Mouse (Mus musculus) liver, embryonic 12.5 days (tissue): ENCODE measurements around the gene Gm1673. TPM values are rescaled to one million over a fixed set of nuclear protein-coding genes. Genes with fewer than 3 reads are reported as not detected.

Experiments
- ATAC-seq: fragments of 200-750 bp; cut with Nextera tagmentation; 2 replicates; pipeline ENCODE4 v1.8.0; 2017; ENCODE audit warnings: moderate number of reproducible peaks, mild to moderate bottlenecking, moderate library complexity
- H3K27ac ChIP-seq: fragments of 300-500 bp; sonication (generic); 2 replicates; pipeline ENCODE4 v1.5.1; 2016; ENCODE audit warnings: mild to moderate bottlenecking
- H3K27me3 ChIP-seq: fragments of 300-500 bp; sonication (generic); replicated peaks from 2 replicates; pipeline ENCODE4 v1.6.1; 2016; ENCODE audit warnings: mild to moderate bottlenecking, moderate library complexity
- H3K36me3 ChIP-seq: fragments of 300-500 bp; sonication (generic); 2 replicates; pipeline ENCODE4 v1.6.1; 2016; ENCODE audit warnings: mild to moderate bottlenecking, moderate library complexity
- H3K4me1 ChIP-seq: fragments of 300-500 bp; sonication (generic); 2 replicates; pipeline ENCODE4 v1.6.1; 2016
- H3K4me2 ChIP-seq: fragments of 300-500 bp; sonication (generic); 2 replicates; pipeline ENCODE4 v1.6.1; 2016; ENCODE audit warnings: mild to moderate bottlenecking, moderate library complexity
- H3K4me3 ChIP-seq: fragments of 300-500 bp; sonication (generic); 2 replicates; pipeline ENCODE4 v1.5.1; 2016; ENCODE audit warnings: mild to moderate bottlenecking, moderate library complexity
- H3K9ac ChIP-seq: fragments of 300-500 bp; sonication (generic); 2 replicates; pipeline ENCODE4 v1.6.1; 2016; ENCODE audit warnings: mild to moderate bottlenecking, moderate library complexity
- H3K9me3 ChIP-seq: fragments of 300-500 bp; sonication (generic); replicated peaks from 2 replicates; pipeline ENCODE4 v1.6.1; 2016; ENCODE audit warnings: mild to moderate bottlenecking, moderate library complexity
- WGBS: fragments of 180-500 bp; shearing (Covaris S2); methylation state at CpG from one replicate; pipeline ENCODE4 v1.1.7; 2016; ENCODE audit not compliant: insufficient replicate concordance; 5-methylcytosine and 5-hydroxymethylcytosine counted together
- polyA plus RNA-seq: library from polyadenylated mRNA; unstranded; fragments of >200 nt; fragmentation: Nextera tagmentation; extraction: Ambion mirVana; gene quantifications from 2 replicates; pipeline ENCODE4 v1.2.1, GENCODE M21; 2016

Gm1673 gene
- polyA plus RNA-seq, 1 experiment from 2014 or later, result 11.6 TPM

GRCm38 (mm10) chr5:33999466-34000090, 16.3 kb downstream of the Gm1673 start:
- Histone ChIP-seq H3K4me2 (no peak overlapping the region), H3K4me1 (peaks cover 8% of the 10 kb centered on the region; the same call in 1 of the 2 replicates), H3K36me3 (no peaks in the 10 kb centered on the region), H3K9ac (no peak overlapping the region), H3K9me3 (no peaks in the 10 kb centered on the region), H3K4me3 (no peak overlapping the region), H3K27me3 (peaks cover 69% of the 10 kb centered on the region), H3K27ac (no peak overlapping the region)
- ATAC-seq, result no peak
- WGBS, result 54% methylated on average over 6 of the region's 6 CpGs

GRCm38 (mm10) chr5:34000809-34001208, 17.6 kb downstream of the Gm1673 start:
- no peak for ATAC-seq
- Histone ChIP-seq H3K27me3 (peaks cover 57% of the 10 kb centered on the region), H3K4me1 (peaks cover 8% of the 10 kb centered on the region; the same call in 1 of the 2 replicates), H3K4me3 (no peak overlapping the region), H3K4me2 (no peak overlapping the region), H3K27ac (no peak overlapping the region), H3K36me3 (no peaks in the 10 kb centered on the region), H3K9ac (no peak overlapping the region), H3K9me3 (no peaks in the 10 kb centered on the region)
- WGBS, result 85% methylated on average over 25 of the region's 25 CpGs

GRCm38 (mm10) chr5:34001401-34001800, 18.2 kb downstream of the Gm1673 start:
- H3K4me1 ChIP-seq, result peaks cover 8% of the 10 kb centered on the region; the same call in 1 of the 2 replicates
- H3K4me3 ChIP-seq, result no peak overlapping the region
- ATAC-seq, result no peak
- H3K9me3 ChIP-seq, result no peaks in the 10 kb centered on the region
- H3K9ac ChIP-seq, result no peak overlapping the region
- H3K27ac ChIP-seq, result no peak overlapping the region
- no peak overlapping the region for H3K4me2 ChIP-seq
- H3K27me3 ChIP-seq, result peaks cover 51% of the 10 kb centered on the region
- H3K36me3 ChIP-seq, result no peaks in the 10 kb centered on the region
- 78% methylated on average over 1 of the region's 1 CpGs for WGBS

- H3K9me3 ChIP-seq, result no peaks in the 10 kb centered on the region
- peaks cover 41% of the 10 kb centered on the region for H3K27me3 ChIP-seq
- no peak overlapping the region for H3K4me3 ChIP-seq
- H3K36me3 ChIP-seq, result no peaks in the 10 kb centered on the region
- WGBS, result 81% methylated on average over 4 of the region's 4 CpGs
- no peak overlapping the region for H3K9ac ChIP-seq
- ATAC-seq, result no peak
- H3K4me2 ChIP-seq, result no peak overlapping the region
- no peaks in the 10 kb centered on the region for H3K4me1 ChIP-seq
- no peak overlapping the region for H3K27ac ChIP-seq
These were observed 19.4 kb downstream of the Gm1673 start for GRCm38 (mm10) chr5:34002636-34003035.

GRCm38 (mm10) chr5:34004618-34005017, 21.4 kb downstream of the Gm1673 start:
- Histone ChIP-seq H3K4me2 (no peak overlapping the region), H3K27me3 (peaks cover 32% of the 10 kb centered on the region), H3K4me1 (no peaks in the 10 kb centered on the region), H3K9ac (no peak overlapping the region), H3K4me3 (no peak overlapping the region), H3K27ac (no peak overlapping the region), H3K36me3 (no peaks in the 10 kb centered on the region), H3K9me3 (no peaks in the 10 kb centered on the region)
- WGBS, result 56% methylated on average over 5 of the region's 5 CpGs
- ATAC-seq, result no peak

GRCm38 (mm10) chr5:34006832-34007231, 23.6 kb downstream of the Gm1673 start:
- WGBS, result 66% methylated on average over 4 of the region's 4 CpGs
- no peak for ATAC-seq
- peaks cover 21% of the 10 kb centered on the region; the same call in 1 of the 2 replicates for H3K27me3 ChIP-seq

GRCm38 (mm10) chr5:34007392-34007941, 24.2 kb downstream of the Gm1673 start:
- H3K4me3 ChIP-seq, result no peak overlapping the region
- no peaks in the 10 kb centered on the region for H3K9me3 ChIP-seq
- no peaks in the 10 kb centered on the region for H3K36me3 ChIP-seq
- H3K4me1 ChIP-seq, result no peaks in the 10 kb centered on the region
- ATAC-seq, result no peak
- no peak overlapping the region for H3K27ac ChIP-seq
- no peak overlapping the region for H3K4me2 ChIP-seq
- peaks cover 21% of the 10 kb centered on the region; the same call in 1 of the 2 replicates for H3K27me3 ChIP-seq
- 55% methylated on average over 4 of the region's 4 CpGs for WGBS
- H3K9ac ChIP-seq, result no peak overlapping the region

More at GRCm38 (mm10) chr5:34006832-34007231, 23.6 kb downstream of the Gm1673 start:
- no peaks in the 10 kb centered on the region for H3K9me3 ChIP-seq
- no peaks in the 10 kb centered on the region for H3K36me3 ChIP-seq
- no peak overlapping the region for H3K4me3 ChIP-seq
- no peak overlapping the region for H3K4me2 ChIP-seq
- H3K27ac ChIP-seq, result no peak overlapping the region
- H3K9ac ChIP-seq, result no peak overlapping the region
- no peaks in the 10 kb centered on the region for H3K4me1 ChIP-seq

- no peak overlapping the region for H3K4me3 ChIP-seq
- H3K27ac ChIP-seq, result no peak overlapping the region
- no peak for ATAC-seq
- H3K36me3 ChIP-seq, result no peaks in the 10 kb centered on the region
- WGBS, result 40% methylated on average over 1 of the region's 1 CpGs
- H3K9me3 ChIP-seq, result no peaks in the 10 kb centered on the region
- no peak overlapping the region for H3K9ac ChIP-seq
- no peak overlapping the region for H3K4me2 ChIP-seq
- H3K4me1 ChIP-seq, result no peaks in the 10 kb centered on the region
- H3K27me3 ChIP-seq, result peaks cover 7% of the 10 kb centered on the region; the same call in 1 of the 2 replicates
These were observed 31.4 kb downstream of the Gm1673 start for GRCm38 (mm10) chr5:34014652-34015051.

- Histone ChIP-seq H3K4me3 (no peak overlapping the region), H3K27ac (no peak overlapping the region), H3K27me3 (no peaks in the 10 kb centered on the region), H3K9ac (no peak overlapping the region), H3K9me3 (no peaks in the 10 kb centered on the region), H3K4me1 (no peaks in the 10 kb centered on the region), H3K4me2 (no peak overlapping the region), H3K36me3 (no peaks in the 10 kb centered on the region)
- 64% methylated on average over 4 of the region's 4 CpGs for WGBS
- ATAC-seq, result no peak
These were observed 35.7 kb downstream of the Gm1673 start for GRCm38 (mm10) chr5:34018968-34019367.

- no peaks in the 10 kb centered on the region for H3K27me3 ChIP-seq
- H3K4me3 ChIP-seq, result no peak overlapping the region
- H3K4me2 ChIP-seq, result no peak overlapping the region
- ATAC-seq, result no peak
- WGBS, result 51% methylated on average over 4 of the region's 4 CpGs
- no peak overlapping the region for H3K9ac ChIP-seq
- H3K36me3 ChIP-seq, result no peaks in the 10 kb centered on the region
- H3K9me3 ChIP-seq, result no peaks in the 10 kb centered on the region
- H3K27ac ChIP-seq, result no peak overlapping the region
- no peaks in the 10 kb centered on the region for H3K4me1 ChIP-seq
These were observed 46.9 kb downstream of the Gm1673 start for GRCm38 (mm10) chr5:34030101-34030500.

GRCm38 (mm10) chr5:34031022-34031421, 47.8 kb downstream of the Gm1673 start:
- H3K27ac ChIP-seq, result no peak overlapping the region
- no peak overlapping the region for H3K4me3 ChIP-seq
- 42% methylated on average over 6 of the region's 6 CpGs for WGBS
- no peak overlapping the region for H3K4me2 ChIP-seq
- H3K4me1 ChIP-seq, result no peaks in the 10 kb centered on the region
- ATAC-seq, result no peak
- H3K27me3 ChIP-seq, result no peaks in the 10 kb centered on the region
- H3K36me3 ChIP-seq, result no peaks in the 10 kb centered on the region
- H3K9ac ChIP-seq, result no peak overlapping the region
- no peaks in the 10 kb centered on the region for H3K9me3 ChIP-seq

- Histone ChIP-seq H3K27me3 (no peaks in the 10 kb centered on the region), H3K4me1 (no peaks in the 10 kb centered on the region), H3K36me3 (no peaks in the 10 kb centered on the region), H3K27ac (no peak overlapping the region), H3K9me3 (no peaks in the 10 kb centered on the region), H3K4me3 (no peak overlapping the region), H3K4me2 (no peak overlapping the region), H3K9ac (no peak overlapping the region)
- ATAC-seq, result no peak
- WGBS, result 54% methylated on average over 3 of the region's 3 CpGs
These were observed 49.3 kb downstream of the Gm1673 start for GRCm38 (mm10) chr5:34032520-34032919.
